Mouse (Mus musculus) cerebellum, adult 8-10 months (tissue): ENCODE results near the gene Abhd17a.

ENCODE experiments used
- DNase-seq: peaks from one replicate; pipeline ENCODE4 v3.0.0; 2022

The Abhd17a gene

DNA sequence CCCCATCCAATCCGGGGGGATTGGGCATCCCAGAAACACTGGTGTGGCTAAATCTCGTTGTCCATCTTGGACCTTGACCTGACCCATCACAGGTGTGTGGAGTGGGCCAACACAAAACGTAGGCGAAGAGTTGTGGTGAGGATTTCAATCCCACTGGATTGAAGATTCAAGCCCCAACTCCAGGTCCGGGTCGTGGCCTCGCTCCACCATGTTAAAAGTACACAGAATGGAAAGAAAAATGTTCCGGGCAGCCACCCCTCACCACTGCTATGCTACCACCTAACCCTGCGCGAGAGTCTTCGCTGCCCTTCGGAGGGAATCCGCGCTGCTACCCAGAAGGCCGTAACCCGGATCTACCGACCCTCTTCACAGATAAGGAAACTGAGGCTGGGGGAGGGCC lies 14.2 kb downstream of the Abhd17a start:
- no peak for DNase-seq

DNA sequence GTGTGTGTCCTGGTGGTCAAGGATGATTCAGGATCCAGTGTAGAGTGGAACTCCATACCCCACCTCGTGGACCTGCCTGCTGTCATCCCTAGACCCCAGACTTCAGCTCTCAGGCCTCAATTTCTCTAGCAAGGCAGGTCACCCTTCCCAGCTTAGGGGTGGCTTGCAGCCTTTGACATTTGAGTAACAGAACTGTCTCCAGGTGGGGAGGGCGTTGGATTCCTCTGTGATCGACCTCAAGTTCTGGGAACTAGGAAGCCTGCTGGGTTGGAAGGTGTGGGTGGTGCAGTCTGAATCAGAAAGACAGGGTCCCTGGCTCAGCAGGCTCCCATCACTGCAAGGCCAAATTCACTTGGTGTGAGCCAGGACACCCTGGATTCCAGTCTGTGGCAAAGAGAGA lies 15.2 kb downstream of the Abhd17a start:
- no peak for DNase-seq

DNA sequence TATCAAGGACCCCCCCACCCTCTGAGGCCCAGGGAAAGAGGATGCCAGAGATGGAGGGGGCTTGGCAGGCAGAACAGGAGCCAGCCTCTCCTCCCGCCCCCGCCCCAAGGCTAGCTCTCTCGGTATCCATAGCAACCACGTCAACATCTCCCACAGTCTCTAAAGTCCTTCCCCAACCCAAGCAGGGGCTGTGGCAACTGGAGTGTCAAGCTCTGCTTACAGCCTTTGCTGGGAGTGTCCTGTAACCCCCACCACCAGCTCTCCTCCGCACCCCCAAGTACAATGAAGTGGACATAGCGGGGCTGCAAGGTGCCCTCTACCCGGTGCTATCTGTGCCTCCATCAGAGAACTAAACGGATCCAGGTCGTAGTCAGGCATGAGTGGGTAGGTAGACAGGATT lies 16.2 kb downstream of the Abhd17a start:
- no peak for DNase-seq

DNA sequence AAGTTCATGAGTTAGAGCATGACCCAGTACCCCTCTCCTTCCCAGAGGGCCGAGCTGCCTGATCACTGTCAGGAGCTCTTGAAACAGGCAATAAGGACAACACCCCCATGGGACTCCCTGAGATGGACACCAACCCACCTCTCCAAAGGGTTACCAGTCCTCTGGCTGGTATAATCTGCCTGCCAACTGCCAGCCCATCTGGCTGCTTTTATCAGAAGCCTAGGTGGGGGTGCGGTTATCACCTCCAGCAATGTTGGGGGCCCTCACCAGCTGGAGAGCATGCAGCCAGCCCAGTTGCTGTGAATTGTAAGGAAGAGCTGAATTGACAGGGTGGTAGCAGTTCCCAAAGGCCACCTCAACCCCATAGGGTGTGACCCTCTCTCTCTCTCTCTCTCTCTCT lies 17.7 kb downstream of the Abhd17a start:
- no peak for DNase-seq

DNA sequence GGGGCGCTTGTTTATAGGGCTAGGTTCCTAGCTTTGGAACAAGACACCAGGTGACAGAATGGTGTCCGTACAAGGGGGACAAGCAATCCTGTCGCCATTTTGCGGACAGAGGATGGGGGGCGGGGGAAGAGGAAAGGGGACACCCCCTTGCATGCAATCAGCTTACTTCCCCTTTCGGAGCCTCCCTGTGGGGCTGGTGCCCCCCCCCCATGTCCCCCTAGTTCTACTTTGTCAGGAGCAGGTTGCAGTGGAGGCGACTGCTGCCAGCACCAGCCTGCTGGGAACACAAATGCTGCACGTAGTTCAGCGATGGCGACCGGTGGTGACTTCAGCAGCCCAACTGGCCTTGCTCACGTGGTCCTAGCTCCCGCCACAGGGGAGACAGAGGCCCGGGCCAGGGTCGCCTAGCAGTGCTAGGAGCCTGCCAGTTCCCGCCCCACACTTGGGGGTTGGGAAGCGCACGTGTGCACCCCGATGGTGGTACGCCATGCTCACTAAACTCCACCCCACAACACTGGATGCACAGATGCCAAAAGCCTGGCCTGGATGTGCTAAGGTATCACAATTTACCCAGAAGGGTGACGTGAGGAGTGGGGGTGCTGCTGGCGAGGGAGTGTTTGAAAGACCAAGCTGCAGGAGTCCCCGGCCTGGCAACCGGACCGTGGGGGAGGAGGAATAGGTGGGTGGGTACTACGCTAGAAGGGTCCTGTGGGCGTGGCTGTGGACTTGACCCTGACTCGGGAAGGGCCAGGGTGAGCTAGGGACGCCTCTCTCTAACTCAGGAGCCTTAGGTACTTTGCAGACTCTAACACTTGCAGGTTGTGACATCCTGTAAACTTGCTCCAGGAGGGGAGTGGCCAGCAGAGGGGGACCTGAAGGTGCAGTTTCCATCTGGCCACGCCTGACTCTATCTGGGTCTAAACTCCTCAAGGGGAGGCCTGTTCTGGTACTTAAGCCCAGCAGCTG lies 19.0 kb downstream of the Abhd17a start:
- peak; percentile 53 for DNase-seq

DNA sequence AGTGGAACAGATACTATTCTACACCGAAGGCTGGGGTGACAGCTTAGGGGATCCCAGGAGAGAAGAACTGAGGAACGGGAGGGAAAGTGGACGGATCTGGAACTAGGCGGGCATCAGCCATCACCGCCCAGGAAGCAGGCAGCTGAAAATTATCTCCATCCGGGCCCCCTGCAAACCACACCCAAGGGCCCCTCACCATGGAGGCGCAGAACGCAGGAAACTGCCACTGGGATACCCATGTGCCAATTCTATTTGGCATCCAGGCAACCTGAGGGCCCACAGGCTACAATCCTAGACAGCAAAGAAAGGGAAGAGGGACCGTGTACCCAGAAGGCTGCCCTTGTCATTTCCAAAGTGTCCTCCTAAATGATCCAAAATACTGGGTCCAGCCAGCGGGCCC lies 19.7 kb downstream of the Abhd17a start:
- DNase-seq = no peak

DNA sequence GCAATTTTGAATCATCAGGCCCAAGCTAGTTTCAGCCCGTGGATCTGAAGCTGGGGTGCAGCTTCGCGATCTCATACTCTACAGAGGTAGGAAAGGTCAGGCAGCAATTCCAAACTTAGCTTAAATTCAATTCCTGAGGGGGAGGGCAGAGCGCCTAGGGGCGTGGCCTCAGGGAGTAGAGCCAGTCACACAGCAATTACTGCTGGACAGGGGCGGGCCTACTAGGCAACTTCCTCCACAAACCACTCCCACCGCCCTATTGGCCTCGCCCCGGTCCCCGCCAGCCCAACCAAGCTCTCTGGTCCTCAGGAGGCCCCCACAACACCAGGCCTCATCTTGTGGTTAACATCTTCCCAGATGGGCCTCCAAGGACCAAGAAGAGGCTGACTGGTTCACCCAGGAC lies 20.5 kb downstream of the Abhd17a start:
- DNase-seq = no peak

DNA sequence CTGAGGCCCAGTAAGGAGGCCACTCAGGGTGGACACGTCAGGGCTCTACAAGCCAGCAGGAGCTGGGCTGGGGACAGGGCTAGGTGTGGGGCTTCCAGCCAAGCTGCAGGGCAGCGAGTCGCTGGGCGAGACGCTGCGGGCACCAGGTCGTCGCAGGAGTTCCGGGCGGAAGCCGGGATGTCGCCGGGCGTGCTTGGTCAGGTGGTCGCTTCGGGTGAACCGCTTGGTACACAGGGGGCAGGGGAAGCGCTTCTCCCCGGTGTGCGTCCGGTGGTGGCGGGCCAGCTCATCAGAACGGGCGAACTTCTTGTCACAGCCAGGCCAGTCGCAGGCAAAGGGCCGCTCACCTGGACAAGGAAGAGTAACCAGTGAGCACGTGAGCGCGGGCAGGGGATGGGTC lies 21.3 kb downstream of the Abhd17a start:
- no peak for DNase-seq

DNA sequence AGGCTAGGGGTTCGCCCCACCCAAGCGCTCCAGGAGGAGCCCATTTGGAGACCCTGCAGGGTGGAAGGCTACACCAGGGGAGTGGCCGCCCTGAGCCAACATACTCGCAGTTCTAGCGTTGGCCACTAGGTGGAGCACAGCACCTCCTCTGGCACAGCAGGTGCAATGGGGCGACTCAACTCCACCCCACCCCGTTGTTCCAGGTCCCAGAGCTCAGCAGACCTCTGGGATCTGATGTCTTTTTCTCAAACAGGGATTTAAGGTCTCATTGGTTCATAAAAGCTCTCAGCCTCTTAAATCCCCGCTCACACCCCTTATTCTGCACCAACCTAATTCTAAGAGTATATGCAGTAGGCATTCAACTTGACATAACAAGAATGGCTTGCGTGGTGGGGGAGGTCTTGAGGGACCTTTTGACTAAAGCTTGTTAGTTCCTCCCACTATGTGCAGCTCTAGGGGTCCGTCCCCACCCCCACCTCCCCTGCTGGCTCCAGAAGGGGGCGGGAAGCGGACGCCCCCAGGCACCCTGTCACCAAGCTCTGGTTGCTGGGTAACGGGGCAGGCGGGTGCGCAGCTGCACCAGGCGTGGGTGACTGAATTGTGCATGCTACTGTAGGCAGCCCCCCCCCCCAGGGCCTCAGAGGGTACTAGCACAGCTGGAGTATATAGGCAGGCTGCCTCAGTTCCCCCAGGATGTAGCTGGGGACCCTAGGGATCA lies 23.6 kb downstream of the Abhd17a start:
- DNase-seq = peak; percentile 91

DNA sequence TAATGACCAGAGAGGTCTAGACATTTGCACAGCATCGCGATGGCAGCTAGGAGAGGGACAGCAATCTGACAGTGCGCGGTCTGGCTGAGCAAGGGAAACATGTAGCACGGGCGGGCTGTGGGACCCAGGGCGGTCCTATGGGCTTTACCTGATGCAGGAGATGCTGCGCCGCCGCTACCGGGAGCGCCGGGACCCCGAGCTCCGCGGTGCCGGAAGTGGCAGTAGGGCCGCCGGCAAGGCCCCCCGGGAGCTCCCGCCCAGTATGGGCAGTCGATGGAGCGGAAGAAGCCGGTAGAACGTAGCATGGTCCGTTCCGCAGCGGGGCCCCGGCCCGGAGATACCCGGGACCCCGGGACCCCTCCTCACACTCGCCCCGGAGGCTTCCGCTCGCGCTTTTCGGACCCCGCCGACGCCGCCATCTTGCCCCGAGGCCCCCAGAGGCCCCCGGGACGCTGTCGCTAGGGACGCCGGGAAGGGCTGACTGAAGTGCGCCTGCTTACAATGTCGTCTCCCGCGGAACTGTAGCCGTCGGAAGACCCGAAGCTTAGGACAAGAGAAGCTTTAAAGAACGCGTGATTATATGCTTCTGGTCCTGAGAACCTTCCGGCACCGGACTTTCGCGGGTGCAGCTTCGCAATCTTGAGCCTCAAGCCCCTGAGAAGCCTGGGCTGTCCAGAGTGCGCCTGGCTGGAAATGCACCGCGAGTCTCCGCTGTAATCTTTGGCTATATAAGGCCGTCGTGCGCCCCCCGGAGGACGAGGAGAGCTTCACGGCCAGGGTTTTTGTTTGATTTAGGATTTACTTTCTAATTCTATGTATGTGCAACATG lies 28.8 kb downstream of the Abhd17a start, which contains the start of gene Rexo1:
Gene Rexo1, minus strand, starts transcription at position 445 of the 829 bp plus-strand sequence.
- DNase-seq = peak; percentile 92

DNA sequence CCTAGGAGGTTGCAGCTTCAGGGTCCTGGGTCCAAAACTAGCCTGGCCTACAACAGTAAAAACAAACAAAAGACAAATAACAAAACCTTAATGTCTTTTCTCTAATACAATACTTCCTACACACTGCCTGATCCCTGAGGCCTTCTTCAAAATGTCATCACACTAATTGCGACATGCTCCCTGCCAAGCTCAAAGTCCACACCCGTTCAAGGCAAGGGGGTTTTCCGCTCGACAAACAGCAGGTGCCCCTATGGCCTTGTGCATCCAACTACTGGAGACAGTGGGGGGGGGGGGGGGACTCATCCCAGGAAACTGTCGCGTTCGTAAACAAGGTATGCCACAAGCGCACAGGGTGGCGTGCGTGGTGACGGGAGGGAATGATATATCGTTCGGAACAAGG lies 29.5 kb downstream of the Abhd17a start:
- DNase-seq = no peak

DNA sequence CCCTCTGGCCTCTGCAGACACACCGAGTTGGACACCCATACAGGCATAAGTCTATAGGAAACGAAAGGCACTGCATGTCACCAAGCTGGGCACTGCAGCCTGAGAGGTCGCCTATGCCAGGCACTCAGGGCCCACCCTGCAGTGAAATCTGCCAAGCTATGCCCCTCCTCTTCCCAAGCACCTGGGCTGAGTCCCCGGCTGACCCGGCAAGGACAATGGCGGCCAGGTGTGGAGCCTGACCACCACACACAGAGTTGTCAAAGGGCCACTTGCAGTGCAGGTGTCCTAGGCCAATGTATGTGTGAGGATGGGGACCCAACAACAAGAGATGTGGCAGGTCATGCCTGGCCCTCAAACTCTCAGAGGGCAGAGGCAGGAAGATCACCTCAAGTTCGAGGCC lies 30.7 kb downstream of the Abhd17a start:
- DNase-seq = no peak

DNA sequence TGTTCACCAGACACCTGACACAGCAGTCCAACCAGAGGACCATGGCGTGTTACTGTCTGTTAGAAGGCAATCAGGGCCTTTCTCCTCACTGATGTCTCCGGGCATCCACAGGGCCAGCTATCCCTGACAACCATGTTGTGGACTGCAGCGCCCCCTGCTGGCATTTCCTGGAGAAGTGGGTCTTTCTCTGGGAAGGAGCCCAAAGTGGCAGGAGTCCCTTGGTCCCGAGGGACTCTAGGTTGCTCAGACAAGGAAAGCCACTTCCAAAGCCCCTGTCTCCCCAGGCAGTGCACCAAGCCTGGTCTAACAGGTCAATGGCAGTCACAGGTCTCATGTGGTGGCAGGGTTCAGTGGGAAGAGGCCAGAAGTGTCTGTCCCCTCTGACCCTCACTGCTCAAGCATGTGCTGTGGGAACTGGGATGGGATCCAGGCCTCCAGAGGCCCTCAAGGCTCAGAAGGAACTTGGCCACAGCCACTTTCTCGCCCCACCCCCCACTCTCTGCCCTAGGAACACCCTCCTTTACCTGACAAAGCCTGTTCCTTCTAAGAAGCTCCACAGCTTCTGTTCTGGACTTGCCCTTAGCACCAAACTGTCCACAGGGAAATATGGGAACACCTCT lies 32.7 kb downstream of the Abhd17a start:
- DNase-seq = peak; percentile 77

DNA sequence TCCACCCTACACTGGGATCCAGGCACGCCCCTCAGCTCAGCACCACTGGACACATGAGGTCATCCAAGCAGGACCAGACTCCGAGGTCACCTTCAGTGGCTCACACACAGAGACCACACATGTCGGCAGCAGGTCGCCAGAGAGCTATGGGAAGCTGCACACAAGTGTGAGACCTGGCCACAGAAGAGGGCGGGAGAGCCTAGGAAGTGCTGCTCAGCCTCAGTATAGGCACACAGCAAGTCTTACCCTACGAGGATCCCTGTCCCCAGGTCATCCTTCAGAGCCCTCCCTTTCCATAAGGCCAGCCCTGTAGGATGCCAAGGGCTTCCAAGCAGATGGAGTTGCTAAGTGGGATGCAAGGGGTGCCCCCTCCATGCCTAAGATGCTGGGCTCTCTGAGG lies 36.1 kb downstream of the Abhd17a start:
- DNase-seq = no peak

DNA sequence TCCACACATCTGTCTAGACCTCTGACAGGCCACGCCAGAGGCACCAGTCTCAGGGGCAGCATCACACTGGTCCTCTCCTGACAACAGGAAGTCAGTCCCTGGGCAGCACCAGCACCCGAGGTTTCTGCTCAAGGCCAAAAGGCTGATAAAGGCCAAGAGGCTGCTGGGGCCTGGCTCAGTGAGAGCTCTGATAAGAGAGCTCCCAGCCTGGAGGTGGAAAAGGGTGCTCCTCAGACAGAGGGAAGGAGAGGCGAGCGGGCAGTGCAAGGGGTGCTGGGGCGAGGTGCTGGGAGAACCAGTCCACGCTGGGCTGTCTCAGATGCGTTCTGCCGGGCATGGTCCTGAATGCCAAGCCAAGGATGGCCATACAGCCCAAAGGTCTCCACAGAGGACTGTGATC lies 36.6 kb downstream of the Abhd17a start:
- no peak for DNase-seq

DNA sequence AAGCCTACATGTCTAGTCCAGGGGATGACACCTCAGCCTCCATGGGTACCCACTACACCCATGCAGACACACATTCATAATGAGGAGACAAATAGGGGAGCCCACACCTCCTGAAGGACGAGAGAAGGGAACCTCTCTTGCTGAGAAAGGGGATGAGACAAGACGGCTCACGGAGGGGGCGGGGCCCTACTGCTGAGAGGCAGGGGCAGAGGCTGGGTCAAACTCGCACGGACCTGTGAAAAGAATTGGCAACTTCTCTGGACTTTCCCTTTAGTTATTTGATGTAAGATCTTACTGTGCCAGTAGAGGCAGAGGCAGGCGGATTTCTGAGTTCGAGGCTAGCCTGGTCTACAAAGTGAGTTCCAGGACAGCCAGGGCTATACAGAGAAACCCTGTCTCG lies 37.8 kb downstream of the Abhd17a start:
- no peak for DNase-seq

DNA sequence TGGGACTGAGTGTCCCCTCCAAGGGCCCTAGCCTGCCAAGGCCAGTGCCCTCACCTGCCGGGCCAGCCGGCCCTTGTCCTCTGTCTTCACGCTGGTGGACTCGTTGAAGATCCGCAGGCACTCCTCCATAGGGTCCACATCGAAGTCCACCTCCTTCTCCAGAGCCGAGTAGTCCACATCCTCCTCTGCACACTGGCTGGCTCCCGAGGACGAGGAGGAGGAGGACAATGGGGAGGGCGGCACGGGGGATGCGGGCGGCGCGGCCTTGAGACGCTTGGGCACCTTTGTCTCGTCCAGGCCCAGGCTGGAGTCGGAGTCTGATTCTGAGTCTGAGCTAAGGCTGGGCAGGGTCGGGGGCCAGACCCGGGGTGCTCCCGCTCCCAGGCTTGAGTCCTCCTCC lies 40.9 kb downstream of the Abhd17a start:
- DNase-seq = no peak

DNA sequence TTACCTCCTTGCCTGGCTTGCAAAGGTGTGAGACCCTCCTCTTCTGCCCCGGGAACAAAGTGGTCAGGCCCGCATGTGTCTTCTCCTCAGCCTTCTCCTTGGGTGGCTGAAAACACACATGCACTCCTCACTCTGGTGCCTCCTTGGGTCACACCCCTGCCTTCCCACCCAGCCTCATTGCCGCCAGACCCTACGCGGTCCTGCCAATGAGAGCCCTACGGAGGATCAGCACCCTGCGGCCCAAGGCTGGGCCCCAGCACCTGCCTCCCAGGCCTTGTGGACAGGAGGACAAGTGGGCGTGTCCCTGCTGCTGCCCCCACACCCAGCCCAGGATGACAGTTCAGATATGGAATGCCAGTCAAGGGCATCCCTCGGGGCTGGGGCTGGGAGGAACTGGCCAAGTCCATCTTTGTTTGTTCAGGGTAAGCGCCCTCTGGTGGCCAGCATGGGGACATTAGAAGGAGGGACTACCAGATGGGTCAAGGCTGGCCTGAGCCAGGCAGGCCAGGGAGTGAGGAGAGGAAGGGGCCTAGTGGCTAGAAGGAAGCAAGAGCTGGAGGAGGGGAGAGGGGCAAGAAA lies 41.6 kb downstream of the Abhd17a start:
- DNase-seq = peak; percentile 64

DNA sequence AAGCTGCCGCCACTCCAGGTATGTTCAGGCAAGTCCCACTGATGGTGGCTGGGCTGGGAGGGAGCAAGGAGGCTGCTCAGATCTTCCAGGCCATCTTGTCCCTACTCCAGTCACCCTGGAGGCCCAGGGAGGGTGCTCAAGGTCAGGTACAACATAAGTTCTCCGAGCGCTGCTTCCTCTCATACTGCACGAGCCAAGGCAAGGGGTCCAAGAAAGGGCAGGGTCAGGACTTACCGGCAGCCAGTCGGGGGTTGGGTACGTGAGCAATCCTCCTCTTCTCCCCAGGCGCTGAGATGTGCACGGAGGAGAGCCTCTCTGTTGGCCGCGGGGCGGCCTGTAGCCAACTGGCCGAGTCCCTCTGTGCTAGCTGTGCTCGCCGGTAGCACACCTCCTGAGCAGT lies 42.6 kb downstream of the Abhd17a start:
- DNase-seq = no peak

DNA sequence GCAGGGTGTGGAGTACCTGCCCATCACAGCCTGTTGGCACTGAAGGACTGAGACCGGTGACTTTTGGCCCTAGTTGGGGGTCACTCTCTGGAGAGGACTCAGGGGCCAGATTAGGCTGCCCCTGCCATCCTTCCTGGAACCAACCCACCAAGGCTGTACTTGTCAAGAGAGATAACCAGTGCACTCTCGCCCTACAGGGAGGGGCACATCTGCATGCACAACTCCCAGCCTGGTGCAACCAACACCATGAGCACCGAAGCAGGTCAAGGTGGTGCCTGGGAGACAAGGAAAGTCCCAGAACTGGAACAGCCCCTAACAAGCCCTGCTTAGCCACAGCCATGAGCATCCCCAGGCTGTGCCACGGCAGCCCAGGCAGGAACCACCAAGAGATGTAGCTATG lies 43.2 kb downstream of the Abhd17a start:
- no peak for DNase-seq

DNA sequence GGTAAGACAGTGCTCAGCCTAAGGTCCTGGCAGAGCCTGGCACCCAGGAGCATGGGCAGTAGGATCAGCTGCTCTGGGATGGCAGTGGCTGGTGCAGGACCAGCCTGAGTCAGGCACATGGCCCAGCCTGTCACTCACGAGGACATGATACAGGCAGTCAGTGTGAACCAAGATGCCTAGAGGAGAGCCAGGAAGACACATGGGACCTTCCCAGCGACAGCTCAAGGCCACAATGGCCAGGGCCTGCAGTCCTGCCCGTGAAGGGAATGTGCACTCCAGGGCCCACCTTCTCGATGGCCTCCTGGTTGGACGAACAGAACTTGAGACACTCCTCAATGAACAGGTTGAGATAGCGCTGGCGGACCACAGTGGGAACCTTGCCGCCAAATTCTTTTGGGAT lies 44.6 kb downstream of the Abhd17a start:
- no peak for DNase-seq

DNA sequence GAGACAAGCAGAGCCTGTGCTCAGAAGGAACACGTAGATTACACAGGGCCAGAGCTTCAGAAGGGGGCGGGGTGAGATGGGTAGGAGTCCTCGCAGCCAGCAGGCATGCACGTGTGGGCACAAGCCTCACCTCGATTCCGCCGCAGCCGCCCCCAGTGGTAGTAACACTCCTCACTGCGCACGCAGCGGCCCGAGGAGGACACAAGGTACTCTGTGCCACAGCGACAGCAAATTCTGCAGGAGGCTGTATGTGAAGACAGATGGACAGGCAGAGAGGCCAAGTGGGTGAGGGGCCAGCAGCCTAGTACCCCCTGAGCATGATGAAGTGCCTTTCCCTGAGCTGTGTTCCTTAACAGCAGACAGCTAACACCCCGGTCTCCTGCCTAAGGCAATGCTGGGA lies 46.3 kb downstream of the Abhd17a start:
- DNase-seq = no peak
